Mouse (Mus musculus): ENCODE results near the gene Zc3h12d. TPM values are rescaled to one million over a fixed set of nuclear protein-coding genes. Genes with fewer than 3 reads are reported as not detected.

Zc3h12d gene
- polyA plus RNA-seq, 1 experiment from 2014 or later, result 0.17 TPM

Small RNAs within 50 kb of the gene (microRNA-seq; reads per million reads assigned to microRNA genes)
- not detected for gene Mir5104

Other genes starting within 250 kb of the Zc3h12d start
- 37.8 and 39.1 TPM in 2 replicates for gene Lrp11, start 242.7 kb upstream of the Zc3h12d start, polyA plus RNA-seq (2014; fragmentation: Nextera tagmentation; extraction: Ambion mirVana)
- gene Nup43, start 165.0 kb upstream of the Zc3h12d start, polyA plus RNA-seq (2014; fragmentation: Nextera tagmentation; extraction: Ambion mirVana), result 26.7 and 28.0 TPM in 2 replicates
- 176 and 185 TPM in 2 replicates for gene Pcmt1, start 151.3 kb upstream of the Zc3h12d start, polyA plus RNA-seq (2014; fragmentation: Nextera tagmentation; extraction: Ambion mirVana)
- 17.5 and 19.5 TPM in 2 replicates for gene Lats1, start 151.3 kb upstream of the Zc3h12d start, polyA plus RNA-seq (2014; fragmentation: Nextera tagmentation; extraction: Ambion mirVana)
- 32.3 and 34.2 TPM in 2 replicates for gene Katna1, start 106.5 kb upstream of the Zc3h12d start, polyA plus RNA-seq (2014; fragmentation: Nextera tagmentation; extraction: Ambion mirVana)
- 50.8 and 55.2 TPM in 2 replicates for gene Ginm1, start 39.6 kb upstream of the Zc3h12d start, polyA plus RNA-seq (2014; fragmentation: Nextera tagmentation; extraction: Ambion mirVana)
- 48.1 and 48.7 TPM in 2 replicates for gene Ppil4, start 39.6 kb upstream of the Zc3h12d start, polyA plus RNA-seq (2014; fragmentation: Nextera tagmentation; extraction: Ambion mirVana)
- gene Tab2, start 123.8 kb downstream of the Zc3h12d start, polyA plus RNA-seq (2014; fragmentation: Nextera tagmentation; extraction: Ambion mirVana), result 18.7 and 22.2 TPM in 2 replicates

All from neural tube, embryonic 14.5 days (tissue).